Mouse (Mus musculus) hindbrain, postnatal 0 days (tissue): ENCODE results near the gene Ccnd2. TPM values are rescaled to one million over a fixed set of nuclear protein-coding genes. Genes with fewer than 3 reads are reported as not detected.
A peak's percentile ranks its signal among the peaks of the same experiment; 100 is the strongest.

Experiments
- ATAC-seq: fragments of 200-750 bp; cut with Nextera tagmentation; 2 replicates; pipeline ENCODE4 v1.8.0; 2017; ENCODE audit warnings: mild to moderate bottlenecking, moderate TSS enrichment, moderate library complexity
- DNase-seq: peaks from one replicate; pipeline ENCODE4 v3.0.0-alpha.2; 2015; ENCODE audit warnings: low spot score
- H3K27ac ChIP-seq: fragments of 300-500 bp; sonication (generic); 2 replicates; pipeline ENCODE4 v1.5.1; 2014; ENCODE audit warnings: mild to moderate bottlenecking
- H3K27me3 ChIP-seq: fragments of 300-500 bp; sonication (generic); 2 replicates; pipeline ENCODE4 v1.6.1; 2014; ENCODE audit warnings: low read length, mixed read lengths; ENCODE audit not compliant: insufficient read depth
- H3K36me3 ChIP-seq: fragments of 300-500 bp; sonication (generic); 2 replicates; pipeline ENCODE4 v1.6.1; 2014; ENCODE audit warnings: low read length, mixed read lengths; ENCODE audit not compliant: insufficient read depth
- H3K4me1 ChIP-seq: fragments of 300-500 bp; sonication (generic); 2 replicates; pipeline ENCODE4 v1.6.1; 2014; ENCODE audit warnings: antibody characterized with exemption, low read length, mixed read lengths; ENCODE audit not compliant: insufficient read depth
- H3K4me2 ChIP-seq: fragments of 300-500 bp; sonication (generic); 2 replicates; pipeline ENCODE4 v1.6.1; 2014; ENCODE audit warnings: low read depth, mild to moderate bottlenecking, low read length, moderate library complexity, mixed read lengths
- H3K4me3 ChIP-seq: fragments of 300-500 bp; sonication (generic); 2 replicates; pipeline ENCODE4 v1.5.1; 2014; ENCODE audit warnings: low read length
- H3K9ac ChIP-seq: fragments of 300-500 bp; sonication (generic); replicated peaks from 2 replicates; pipeline ENCODE4 v1.6.1; 2014; ENCODE audit warnings: mild to moderate bottlenecking, low read length, moderate library complexity, mixed read lengths
- H3K9me3 ChIP-seq: fragments of 300-500 bp; sonication (generic); 2 replicates; pipeline ENCODE4 v1.6.1; 2016; ENCODE audit warnings: low read length, mixed read lengths
- CTCF ChIP-seq: IDR thresholded peaks from 2 replicates; pipeline ENCODE4 v1.5.1; 2016; ENCODE audit warnings: antibody characterized with exemption, control low read depth, low read depth
- WGBS: fragments of 180-500 bp; shearing (Covaris S2); extraction: QIAGEN DNeasy Blood & Tissue Kit; methylation state at CpG from one replicate; pipeline ENCODE4 v1.1.7; 2014; 5-methylcytosine and 5-hydroxymethylcytosine counted together
- polyA plus RNA-seq: library from polyadenylated mRNA; unstranded; fragments of >200 nt; fragmentation: Nextera tagmentation; extraction: Ambion mirVana; gene quantifications from 2 replicates; pipeline ENCODE4 v1.2.1, GENCODE M21; 2015
- total RNA-seq: library from RNA; depleted of rRNA; stranded (reverse); fragments of >200 nt; gene quantifications from 2 replicates; pipeline ENCODE4 v1.2.3, GENCODE M21; 2014; rRNA removed

Ccnd2 gene
- total RNA-seq: 22.3 and 27.1 TPM in 2 replicates
- 229 and 263 TPM in 2 replicates for polyA plus RNA-seq

- no peak for TF ChIP-seq CTCF
- H3K36me3 ChIP-seq: no peaks in the 10 kb centered on the region
- no peaks in the 10 kb centered on the region for H3K9me3 ChIP-seq
- peak within 1 kb of the TSS; percentile 61 for H3K4me3 ChIP-seq
- DNase-seq (peak; percentile 84), ATAC-seq (peak; percentile 76)
- WGBS: under 1% methylated on average over 39 of the region's 40 CpGs
- peak within 1 kb of the TSS; percentile 56 for H3K27ac ChIP-seq
- peak within 1 kb of the TSS; percentile 49 for H3K9ac ChIP-seq
- H3K27me3 ChIP-seq: peaks cover 29% of the 10 kb centered on the region
- H3K4me1 ChIP-seq: peaks cover 25% of the 10 kb centered on the region
- peak within 1 kb of the TSS; percentile 88 for H3K4me2 ChIP-seq
These were observed at the start of gene Ccnd2 for GRCm38 (mm10) chr6:127152106-127152951. Gene Ccnd2 (minus strand): TSS chr6:127152193.

GRCm38 (mm10) chr6:127196985-127197384 is 45.0 kb upstream of the Ccnd2 start:
- no peaks in the 10 kb centered on the region for H3K27me3 ChIP-seq
- no peaks in the 10 kb centered on the region for H3K4me1 ChIP-seq
- no peak for ATAC-seq
- WGBS: 87% methylated on average over 2 of the region's 2 CpGs
- H3K9me3 ChIP-seq: no peaks in the 10 kb centered on the region
- no peak for DNase-seq
- H3K9ac ChIP-seq: no peak overlapping the region
- H3K4me3 ChIP-seq: no peak overlapping the region
- H3K27ac ChIP-seq: no peak overlapping the region
- no peaks in the 10 kb centered on the region for H3K36me3 ChIP-seq
- no peak overlapping the region for H3K4me2 ChIP-seq
- no peak for TF ChIP-seq CTCF

DNA sequence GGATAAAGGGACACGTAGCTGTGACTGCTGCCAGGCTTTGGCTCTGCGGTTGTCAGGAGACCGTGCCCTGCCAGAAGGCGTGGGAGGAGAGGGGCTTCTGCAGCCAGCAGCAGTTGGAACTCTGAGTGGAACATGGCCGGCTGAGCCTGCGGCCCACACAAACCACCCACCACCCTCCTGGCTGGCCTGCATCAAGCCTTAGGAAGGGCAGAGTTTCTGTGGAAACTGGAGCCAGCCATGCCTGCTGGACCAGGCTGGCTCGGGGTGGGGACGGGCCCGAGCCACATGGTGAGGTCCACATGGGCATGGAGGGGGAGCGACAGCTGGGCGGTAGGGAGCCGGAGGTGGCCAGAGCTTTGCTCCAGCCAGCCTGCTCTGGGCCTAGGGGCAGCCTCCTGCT is 29.3 kb upstream of the Ccnd2 start:
- no peaks in the 10 kb centered on the region for H3K27me3 ChIP-seq
- DNase-seq: peak; percentile 71
- TF ChIP-seq CTCF: no peak
- H3K9me3 ChIP-seq: no peaks in the 10 kb centered on the region
- H3K27ac ChIP-seq: peak overlapping the region; percentile 60; the same call in 1 of the 2 replicates
- H3K4me3 ChIP-seq: no peak overlapping the region
- ATAC-seq: peak; percentile 83
- WGBS: 43% methylated on average over 12 of the region's 12 CpGs
- 0 out of 2 replicates have a peak, but pooled peaks cover 9% of the 10 kb centered on the region for H3K4me1 ChIP-seq
- no peaks in the 10 kb centered on the region for H3K36me3 ChIP-seq
- H3K9ac ChIP-seq: no peak overlapping the region
- no peak overlapping the region for H3K4me2 ChIP-seq

DNA sequence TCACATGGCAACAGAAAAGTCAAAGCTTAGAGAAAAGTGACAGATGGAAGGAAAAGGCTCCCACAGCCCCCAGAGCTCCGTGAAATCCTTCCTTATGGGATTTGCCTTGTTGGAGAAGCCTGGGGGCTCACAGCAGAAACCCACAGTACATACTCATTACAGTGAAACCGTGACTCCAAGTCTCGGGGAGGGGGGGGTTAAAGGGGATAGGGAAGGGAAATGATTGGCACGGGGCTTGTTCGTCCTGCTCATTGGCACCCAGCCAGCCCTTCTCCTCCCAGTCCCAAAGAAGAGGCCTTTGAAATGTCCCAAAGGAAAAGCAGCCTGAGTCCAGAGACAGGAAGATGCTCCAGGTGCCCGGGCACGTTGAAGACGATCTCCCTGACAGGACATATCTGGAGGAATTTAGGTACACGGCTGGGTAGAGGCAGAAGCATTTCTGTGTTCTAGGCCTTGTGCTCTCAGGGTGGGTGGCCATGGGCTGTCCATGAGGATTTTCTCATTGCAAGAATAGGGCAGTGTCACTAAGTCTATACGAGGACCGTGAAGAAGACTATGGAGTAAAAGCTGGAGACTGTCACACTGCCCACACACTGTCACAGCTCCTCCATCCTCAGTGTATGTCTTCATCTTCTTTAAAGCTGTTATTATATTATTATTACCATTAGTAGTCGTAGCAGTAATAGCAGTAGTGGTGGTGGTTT is 27.2 kb upstream of the Ccnd2 start:
- DNase-seq (peak; percentile 58), ATAC-seq (no peak)
- 0 out of 2 replicates have a peak, but pooled peaks cover 9% of the 10 kb centered on the region for H3K4me1 ChIP-seq
- H3K4me3 ChIP-seq: no peak overlapping the region
- H3K4me2 ChIP-seq: no peak overlapping the region
- no peaks in the 10 kb centered on the region for H3K27me3 ChIP-seq
- no peak overlapping the region for H3K9ac ChIP-seq
- no peak overlapping the region for H3K27ac ChIP-seq
- no peaks in the 10 kb centered on the region for H3K9me3 ChIP-seq
- no peaks in the 10 kb centered on the region for H3K36me3 ChIP-seq
- 32% methylated on average over 12 of the region's 12 CpGs for WGBS
- no peak for TF ChIP-seq CTCF

DNA sequence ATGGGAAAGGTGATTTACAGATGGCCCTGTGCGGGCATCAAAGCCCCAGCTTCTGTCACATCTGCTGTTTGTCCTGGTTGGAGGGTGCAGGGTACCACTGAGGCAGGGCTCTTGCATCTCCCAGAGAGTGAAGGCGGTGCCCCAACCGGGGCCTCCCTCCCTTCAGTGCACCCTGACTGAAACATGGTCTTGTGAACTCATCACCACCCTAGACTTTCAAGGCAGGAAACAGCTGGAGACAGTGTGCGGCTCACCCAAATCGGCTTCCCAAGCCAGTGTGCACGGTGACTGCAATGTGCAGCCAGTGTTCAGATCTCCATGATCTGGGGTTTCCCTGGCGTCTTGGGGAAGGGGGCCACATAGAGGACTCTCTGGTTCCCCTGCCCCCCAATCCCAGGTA is 26.0 kb upstream of the Ccnd2 start:
- WGBS: 78% methylated on average over 7 of the region's 7 CpGs
- 0 out of 2 replicates have a peak, but pooled peaks cover 9% of the 10 kb centered on the region for H3K4me1 ChIP-seq
- ATAC-seq: no peak

GRCm38 (mm10) chr6:127177441-127177840 is 25.4 kb upstream of the Ccnd2 start:
- TF ChIP-seq CTCF: no peak
- no peak for DNase-seq
- WGBS: 28% methylated on average over 4 of the region's 4 CpGs
- Histone ChIP-seq H3K4me3 (no peak overlapping the region), H3K4me1 (0 out of 2 replicates have a peak, but pooled peaks cover 9% of the 10 kb centered on the region), H3K27me3 (no peaks in the 10 kb centered on the region), H3K36me3 (no peaks in the 10 kb centered on the region), H3K9ac (no peak overlapping the region), H3K4me2 (no peak overlapping the region), H3K27ac (no peak overlapping the region), H3K9me3 (no peaks in the 10 kb centered on the region)
- no peak for ATAC-seq

More for the DNA sequence above, 26.0 kb upstream of the Ccnd2 start:
- H3K36me3 ChIP-seq: no peaks in the 10 kb centered on the region
- no peak for TF ChIP-seq CTCF
- H3K9ac ChIP-seq: no peak overlapping the region
- no peak for DNase-seq
- H3K27ac ChIP-seq: no peak overlapping the region
- H3K4me3 ChIP-seq: no peak overlapping the region
- no peak overlapping the region for H3K4me2 ChIP-seq
- no peaks in the 10 kb centered on the region for H3K27me3 ChIP-seq
- no peaks in the 10 kb centered on the region for H3K9me3 ChIP-seq
